13 mouse cellular contexts compared by ENCODE assay signal in the genomic region with DNA sequence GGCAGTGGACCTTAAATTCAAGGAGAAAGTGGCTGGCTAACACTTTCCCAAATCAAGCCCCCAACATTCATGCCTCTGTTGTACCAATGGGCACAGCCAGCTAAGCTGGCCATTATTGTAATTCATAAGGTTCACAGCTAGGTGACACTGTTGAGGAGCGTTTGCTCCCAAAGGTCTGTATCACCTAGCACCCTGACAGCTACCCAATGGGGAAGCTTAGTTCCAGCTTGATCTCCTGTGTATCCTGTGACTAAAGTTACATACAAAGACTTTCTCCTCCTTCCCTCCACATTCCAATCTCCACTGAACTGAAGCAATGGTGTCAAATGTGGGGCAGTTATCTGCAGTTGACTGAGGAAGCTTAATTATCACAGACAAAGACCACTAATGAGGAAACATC.
DNase-seq lines count a peak whose midpoint lies in the region; ATAC-seq and TF ChIP-seq lines count a peak whose summit lies in the region.
"Had no signal": no experiment of that assay in that cellular context is flagged by ENCODE, and none has a peak within 500 bp of the region (broad histone marks: within the 10 kb centered on the region; RNA-seq: fewer than 3 reads in every experiment).

No protein-coding gene starts in this region.

- H3K9me3 ChIP-seq in heart, postnatal 0 days (replicated peaks; ENCODE audit: control insufficient read depth, low read length) = no peaks in the 10 kb centered on the region
- H3K9me3 ChIP-seq: heart, embryonic 13.5 days; limb, embryonic 12.5 days had no signal

- H3K9ac ChIP-seq in heart, postnatal 0 days (replicated peaks; ENCODE audit: low read depth, low read length) = no peak overlapping the region
- H3K9ac ChIP-seq: heart, embryonic 13.5 days; limb, embryonic 12.5 days had no signal

- H3K27ac ChIP-seq in heart, postnatal 0 days (ENCODE audit: low read depth) = no peak overlapping the region
- H3K27ac ChIP-seq: heart, embryonic 13.5 days; hindbrain, postnatal 0 days; limb, embryonic 12.5 days had no signal

- H3K36me3 ChIP-seq in heart, postnatal 0 days (replicated peaks; ENCODE audit: control insufficient read depth, insufficient read depth, low read length) = no peaks in the 10 kb centered on the region
- H3K36me3 ChIP-seq: heart, embryonic 13.5 days; limb, embryonic 12.5 days had no signal

- peak; percentile 23 for TF ChIP-seq CTCF in heart, postnatal 0 days (IDR thresholded peaks at IDR 0.05; ENCODE audit: low read depth)
- TF ChIP-seq CTCF in lung, adult 2 months (IDR thresholded peaks at IDR 0.05; ENCODE audit: insufficient read depth, low read length) = 0 out of 2 replicates have a peak, but pooled peaks have one; percentile 14

- peaks cover 14% of the 10 kb centered on the region; the same call in 1 of the 2 replicates for H3K4me1 ChIP-seq in heart, postnatal 0 days (ENCODE audit: control insufficient read depth, insufficient read depth)
- no peaks in the 10 kb centered on the region for H3K4me1 ChIP-seq in lung, adult 2 months (ENCODE audit: control insufficient read depth, insufficient read depth, low read length)
- H3K4me1 ChIP-seq: limb, embryonic 12.5 days; megakaryocyte, embryonic 14.5 days had no signal

- H3K4me2 ChIP-seq in heart, postnatal 0 days (ENCODE audit: low read depth, low read length) = no peak overlapping the region
- H3K4me2 ChIP-seq: heart, embryonic 13.5 days; limb, embryonic 12.5 days had no signal

- no peak for TF ChIP-seq POLR2A in lung, adult 2 months (IDR thresholded peaks at IDR 0.05; ENCODE audit: borderline replicate concordance, extremely low read depth, low read depth, low read length)

- WGBS in heart, postnatal 0 days = 32% methylated on average over 1 of the region's 1 CpGs
- 24% methylated on average over 1 of the region's 1 CpGs for WGBS in lung, adult 2 months

- no peak for ATAC-seq in heart, postnatal 0 days (ENCODE audit: insufficient read depth, low read depth)
- ATAC-seq in megakaryocyte-erythroid progenitor cell, adult 5-6 weeks (replicated peaks; ENCODE audit: low FRiP score, low TSS enrichment, poor library complexity, severe bottlenecking) = 0 out of 2 replicates have a peak, but pooled peaks have one; percentile 65
- ATAC-seq: CD4-positive, CD25-positive, alpha-beta regulatory T cell, adult 4 months; hindbrain, postnatal 0 days had no signal

- H3K4me3 ChIP-seq in heart, postnatal 0 days (ENCODE audit: low read depth, low read length) = no peak overlapping the region
- H3K4me3 ChIP-seq in lung, adult 2 months (replicated peaks; ENCODE audit: extremely low read depth, low read depth, low read length) = no peak overlapping the region
- H3K4me3 ChIP-seq: heart, embryonic 13.5 days; limb, embryonic 12.5 days; megakaryocyte, embryonic 14.5 days had no signal

- no peak for TF ChIP-seq EP300 in heart, postnatal 0 days (IDR thresholded peaks at IDR 0.05; ENCODE audit: low read depth)

- H3K27me3 ChIP-seq in heart, postnatal 0 days (ENCODE audit: control insufficient read depth, insufficient read depth, low read length) = no peaks in the 10 kb centered on the region
- H3K27me3 ChIP-seq: heart, embryonic 13.5 days; limb, embryonic 12.5 days; megakaryocyte, embryonic 14.5 days had no signal

- intact Hi-C loops in heart, postnatal 10 days (cut with DNase I) = no loop called here

- DNase-seq in heart, postnatal 0 days (ENCODE audit: low spot score) = no peak
- DNase-seq in heart, postnatal 10 days = no peak
- no peak for DNase-seq in lung, adult 2 months
- no peak for DNase-seq in lung, postnatal 10 days
- peak; percentile 76 for DNase-seq in Muller cell, postnatal 12 days (ENCODE audit: inconsistent ontology term)
- no peak for DNase-seq in adrenal gland, adult 18-20 months (ENCODE audit: low spot score in 2 of 2)
- DNase-seq in urinary bladder, postnatal 4 days (ENCODE audit: low spot score in 2 of 2) = no peak
